Mouse (Mus musculus): Measurements from ENCODE around the gene Usp26. TPM values are rescaled to one million over a fixed set of nuclear protein-coding genes. Genes with fewer than 3 reads are reported as not detected.

The Usp26 gene
- polyA plus RNA-seq, 1 experiment = not detected

- H3K27me3 ChIP-seq (ENCODE audit: control insufficient read depth, insufficient read depth, insufficient read length) = no peaks in the 10 kb centered on the region
- TF ChIP-seq MYOG (IDR thresholded peaks at IDR 0.05; ENCODE audit: control insufficient read depth in 1 of 3, insufficient read depth in 1 of 3, insufficient read length in 2 of 3, low read depth in 2 of 3) (no peak), MYOD1 (IDR thresholded peaks at IDR 0.05; ENCODE audit: control insufficient read depth in 1 of 3, insufficient read length in 2 of 3, low read depth in 2 of 3) (no peak), TCF3 (IDR thresholded peaks at IDR 0.05; ENCODE audit: insufficient read length, low read depth) (no peak), TCF12 (IDR thresholded peaks at IDR 0.05; ENCODE audit: insufficient read depth, poor library complexity, severe bottlenecking) (no peak), MAX (IDR thresholded peaks at IDR 0.05; ENCODE audit: low read depth) (no peak), CEBPB (IDR thresholded peaks at IDR 0.05; ENCODE audit: insufficient read depth, poor library complexity, severe bottlenecking) (no peak), USF1 (IDR thresholded peaks at IDR 0.05; ENCODE audit: low read depth) (no peak), E2F4 (IDR thresholded peaks at IDR 0.05; ENCODE audit: insufficient read depth) (no peak), SRF (IDR thresholded peaks at IDR 0.05; ENCODE audit: control insufficient read depth, insufficient read length, low read depth) (no peak), POLR2A (IDR thresholded peaks at IDR 0.05; ENCODE audit: insufficient read length, low read depth) (no peak), REST (IDR thresholded peaks at IDR 0.05; ENCODE audit: insufficient read depth, insufficient read length) (no peak), POLR2AphosphoS2 (IDR thresholded peaks at IDR 0.05; ENCODE audit: insufficient read length, low read depth) (no peak)
- no peak overlapping the region for H3K4me2 ChIP-seq (ENCODE audit: low read depth)
- H3K4me3 ChIP-seq = no peak overlapping the region
- H3K36me3 ChIP-seq (ENCODE audit: control insufficient read depth, insufficient read depth) = no peaks in the 10 kb centered on the region
- H3ac ChIP-seq (ENCODE audit: control insufficient read depth, insufficient read length) = no peak overlapping the region
- H3K79me2 ChIP-seq (ENCODE audit: control insufficient read depth, insufficient read depth) = no peaks in the 10 kb centered on the region
Measured at GRCm38 (mm10) chrX:51714086-51714745, 86.8 kb downstream of the Usp26 start.

GRCm38 (mm10) chrX:51712996-51713395 is 88.0 kb downstream of the Usp26 start:
- Histone ChIP-seq H3ac (ENCODE audit: control insufficient read depth, insufficient read length) (no peak overlapping the region), H3K79me2 (ENCODE audit: control insufficient read depth, insufficient read depth) (no peaks in the 10 kb centered on the region)
- TF ChIP-seq TCF12 (IDR thresholded peaks at IDR 0.05; ENCODE audit: insufficient read depth, poor library complexity, severe bottlenecking) (no peak), MAX (IDR thresholded peaks at IDR 0.05; ENCODE audit: low read depth) (no peak), USF1 (IDR thresholded peaks at IDR 0.05; ENCODE audit: low read depth) (no peak), SRF (IDR thresholded peaks at IDR 0.05; ENCODE audit: control insufficient read depth, insufficient read length, low read depth) (no peak), E2F4 (IDR thresholded peaks at IDR 0.05; ENCODE audit: insufficient read depth) (no peak), MYOG (IDR thresholded peaks at IDR 0.05; ENCODE audit: control insufficient read depth in 1 of 3, insufficient read depth in 1 of 3, insufficient read length in 2 of 3, low read depth in 2 of 3) (no peak), POLR2A (IDR thresholded peaks at IDR 0.05; ENCODE audit: insufficient read length, low read depth) (no peak), TCF3 (IDR thresholded peaks at IDR 0.05; ENCODE audit: insufficient read length, low read depth) (no peak), CEBPB (IDR thresholded peaks at IDR 0.05; ENCODE audit: insufficient read depth, poor library complexity, severe bottlenecking) (no peak), REST (IDR thresholded peaks at IDR 0.05; ENCODE audit: insufficient read depth, insufficient read length) (no peak), POLR2AphosphoS2 (IDR thresholded peaks at IDR 0.05; ENCODE audit: insufficient read length, low read depth) (no peak), MYOD1 (IDR thresholded peaks at IDR 0.05; ENCODE audit: control insufficient read depth in 1 of 3, insufficient read length in 2 of 3, low read depth in 2 of 3) (no peak)

More at GRCm38 (mm10) chrX:51712996-51713395, 88.0 kb downstream of the Usp26 start:
- H3K36me3 ChIP-seq (ENCODE audit: control insufficient read depth, insufficient read depth) = no peaks in the 10 kb centered on the region
- H3K4me3 ChIP-seq = no peak overlapping the region
- no peak overlapping the region for H3K4me2 ChIP-seq (ENCODE audit: low read depth)
- H3K27me3 ChIP-seq (ENCODE audit: control insufficient read depth, insufficient read depth, insufficient read length) = no peaks in the 10 kb centered on the region

Other genes with a start within 250 kb of the Usp26 start
- 0.38 TPM for gene Hs6st2, start 119.4 kb downstream of the Usp26 start, polyA plus RNA-seq (2012; fragmentation: generic; extraction: Trizol)
- 0.32 TPM for gene 1700080O16Rik, start 171.5 kb upstream of the Usp26 start, polyA plus RNA-seq (2012; fragmentation: generic; extraction: Trizol)

Measured in myocyte (in vitro differentiated cells).